Mouse (Mus musculus): Measurements from ENCODE around the gene Acat2. TPM values are rescaled to one million over a fixed set of nuclear protein-coding genes. Genes with fewer than 3 reads are reported as not detected.
"Not testable (repeated sequence)": the region's sequence is repeated elsewhere in the genome, so short reads cannot be mapped to it uniquely, and the experiment has no call there.

The Acat2 gene
- polyA plus RNA-seq, 1 experiment from 2014 or later: 386 TPM

DNA sequence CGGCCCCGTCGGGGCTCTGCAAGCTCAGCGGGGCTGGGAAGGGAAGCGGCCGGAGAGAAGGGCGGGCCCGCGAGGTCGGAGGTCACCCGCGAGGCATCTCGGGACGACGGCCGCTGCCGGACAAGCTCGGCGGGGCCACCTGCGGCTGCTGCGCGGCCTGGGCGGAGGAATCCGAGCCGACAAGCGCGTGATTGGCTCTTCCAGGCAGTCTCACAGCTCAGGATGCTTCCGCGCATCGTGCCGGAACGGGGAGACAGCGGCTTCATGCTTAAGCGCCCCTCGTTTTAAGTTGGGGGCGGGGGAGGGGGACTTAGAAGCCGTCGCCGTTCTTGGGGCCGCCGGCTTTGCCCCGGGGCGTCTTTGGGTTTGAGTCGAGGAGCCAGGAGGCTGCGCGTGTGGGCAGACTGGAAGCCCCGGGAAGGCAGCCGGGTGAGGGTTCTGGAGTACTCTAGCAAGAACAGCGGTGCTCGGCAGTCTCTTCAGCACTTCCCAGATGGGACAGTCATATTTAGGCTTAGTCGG is 32.0 kb upstream of the Acat2 start:
- Histone ChIP-seq H3K9ac (peak overlapping the region; percentile 99), H3K36me3 (replicated peaks) (peaks cover 9% of the 10 kb centered on the region; the same call in 1 of the 2 replicates), H3K4me2 (peak overlapping the region; percentile 85), H3K27me3 (no peaks in the 10 kb centered on the region), H3K9me3 (no peaks in the 10 kb centered on the region), H3K4me3 (replicated peaks) (peak overlapping the region; percentile 98), H3K27ac (peak overlapping the region; percentile 100), H3K4me1 (peaks cover 8% of the 10 kb centered on the region)
- ATAC-seq (ENCODE audit: low FRiP score): peak; percentile 90
- under 1% methylated on average over 51 of the region's 51 CpGs for WGBS

- peaks cover 8% of the 10 kb centered on the region for H3K4me1 ChIP-seq
- H3K27ac ChIP-seq: peak overlapping the region; percentile 100
- ATAC-seq (ENCODE audit: low FRiP score): peak; percentile 95
- no peaks in the 10 kb centered on the region for H3K27me3 ChIP-seq
- peak overlapping the region; percentile 99 for H3K9ac ChIP-seq
- 1% methylated on average over 64 of the region's 84 CpGs for WGBS
- peaks cover 9% of the 10 kb centered on the region; the same call in 1 of the 2 replicates for H3K36me3 ChIP-seq (replicated peaks)
- H3K4me2 ChIP-seq: peak overlapping the region; percentile 85
- H3K9me3 ChIP-seq: no peaks in the 10 kb centered on the region
- H3K4me3 ChIP-seq (replicated peaks): peak overlapping the region; percentile 98
Observed at GRCm38 (mm10) chr17:12991635-12992358, 31.2 kb upstream of the Acat2 start.

GRCm38 (mm10) chr17:12991194-12991634 is 30.7 kb upstream of the Acat2 start:
- peaks cover 9% of the 10 kb centered on the region; the same call in 1 of the 2 replicates for H3K36me3 ChIP-seq (replicated peaks)
- ATAC-seq (ENCODE audit: low FRiP score): no peak
- 4% methylated on average over 12 of the region's 12 CpGs for WGBS

GRCm38 (mm10) chr17:12990567-12991145 is 30.1 kb upstream of the Acat2 start:
- no peaks in the 10 kb centered on the region for H3K9me3 ChIP-seq
- no peak for ATAC-seq (ENCODE audit: low FRiP score)
- peaks cover 9% of the 10 kb centered on the region; the same call in 1 of the 2 replicates for H3K36me3 ChIP-seq (replicated peaks)
- peaks cover 8% of the 10 kb centered on the region for H3K4me1 ChIP-seq
- H3K4me3 ChIP-seq (replicated peaks): peak overlapping the region; percentile 98
- no peaks in the 10 kb centered on the region for H3K27me3 ChIP-seq
- peak overlapping the region; percentile 85 for H3K4me2 ChIP-seq
- H3K27ac ChIP-seq: no peak overlapping the region
- H3K9ac ChIP-seq: peak overlapping the region; percentile 99
- WGBS: 70% methylated on average over 8 of the region's 8 CpGs

More at GRCm38 (mm10) chr17:12991194-12991634, 30.7 kb upstream of the Acat2 start:
- H3K4me1 ChIP-seq: peaks cover 8% of the 10 kb centered on the region
- H3K9ac ChIP-seq: peak overlapping the region; percentile 99
- H3K4me3 ChIP-seq (replicated peaks): peak overlapping the region; percentile 98
- H3K27me3 ChIP-seq: no peaks in the 10 kb centered on the region
- peak overlapping the region; percentile 100 for H3K27ac ChIP-seq
- no peaks in the 10 kb centered on the region for H3K9me3 ChIP-seq
- peak overlapping the region; percentile 85 for H3K4me2 ChIP-seq

GRCm38 (mm10) chr17:12988096-12988495 is 27.5 kb upstream of the Acat2 start:
- H3K36me3 ChIP-seq (replicated peaks): peaks cover 28% of the 10 kb centered on the region
- H3K9ac ChIP-seq: not testable (repeated sequence)

GRCm38 (mm10) chr17:12983988-12984387 is 23.4 kb upstream of the Acat2 start:
- WGBS: 86% methylated on average over 2 of the region's 2 CpGs
- no peak overlapping the region for H3K4me3 ChIP-seq (replicated peaks)
- peaks cover 56% of the 10 kb centered on the region for H3K36me3 ChIP-seq (replicated peaks)

More at GRCm38 (mm10) chr17:12988096-12988495, 27.5 kb upstream of the Acat2 start:
- not testable (repeated sequence) for ATAC-seq (ENCODE audit: low FRiP score); H3K27me3 ChIP-seq; H3K4me1 ChIP-seq; H3K27ac ChIP-seq; H3K4me3 ChIP-seq (replicated peaks); H3K4me2 ChIP-seq; H3K9me3 ChIP-seq
- WGBS: 94% methylated on average over 8 of the region's 8 CpGs

DNA sequence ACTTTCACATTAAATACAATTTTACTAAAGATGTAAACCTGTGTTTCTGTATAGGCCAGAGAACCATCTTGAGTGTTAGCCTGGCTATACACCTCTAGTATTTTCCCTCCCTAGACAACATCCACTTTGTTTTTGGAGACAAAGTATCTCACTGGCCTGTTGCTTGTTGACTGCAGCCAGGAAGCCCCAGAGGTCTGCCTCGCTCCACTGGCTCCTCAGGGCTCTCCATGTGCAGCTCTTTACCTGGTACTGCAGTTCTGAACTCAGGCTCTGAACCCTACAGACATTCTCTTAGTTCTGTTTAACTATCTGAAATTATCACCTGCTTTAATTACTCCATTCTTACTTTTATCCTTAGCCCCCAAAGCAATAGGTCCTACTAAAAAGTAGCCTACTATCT is 18.0 kb upstream of the Acat2 start:
- no peak for ATAC-seq (ENCODE audit: low FRiP score)
- Histone ChIP-seq H3K9ac (no peak overlapping the region), H3K4me1 (no peaks in the 10 kb centered on the region), H3K9me3 (no peaks in the 10 kb centered on the region), H3K4me3 (replicated peaks) (no peak overlapping the region), H3K4me2 (no peak overlapping the region), H3K36me3 (replicated peaks) (peaks cover 66% of the 10 kb centered on the region), H3K27me3 (no peaks in the 10 kb centered on the region), H3K27ac (no peak overlapping the region)
- 100% methylated on average over 1 of the region's 1 CpGs for WGBS

More at GRCm38 (mm10) chr17:12983988-12984387, 23.4 kb upstream of the Acat2 start:
- Histone ChIP-seq H3K9me3 (no peaks in the 10 kb centered on the region), H3K9ac (no peak overlapping the region), H3K4me2 (no peak overlapping the region), H3K4me1 (no peaks in the 10 kb centered on the region), H3K27me3 (no peaks in the 10 kb centered on the region), H3K27ac (no peak overlapping the region)
- no peak for ATAC-seq (ENCODE audit: low FRiP score)

- H3K4me3 ChIP-seq (replicated peaks): no peak overlapping the region
- H3K27me3 ChIP-seq: no peaks in the 10 kb centered on the region
- no peaks in the 10 kb centered on the region for H3K9me3 ChIP-seq
- no peak overlapping the region for H3K9ac ChIP-seq
- H3K4me1 ChIP-seq: no peaks in the 10 kb centered on the region
- 90% methylated on average over 2 of the region's 2 CpGs for WGBS
- no peak for ATAC-seq (ENCODE audit: low FRiP score)
- H3K27ac ChIP-seq: no peak overlapping the region
- no peak overlapping the region for H3K4me2 ChIP-seq
- peaks cover 58% of the 10 kb centered on the region for H3K36me3 ChIP-seq (replicated peaks)
Observed at GRCm38 (mm10) chr17:12973851-12974250, 13.3 kb upstream of the Acat2 start.

GRCm38 (mm10) chr17:12967173-12967572 is 6.6 kb upstream of the Acat2 start:
- no peak for ATAC-seq (ENCODE audit: low FRiP score)
- WGBS: 100% methylated on average over 2 of the region's 2 CpGs

GRCm38 (mm10) chr17:12963476-12963875 is 2.9 kb upstream of the Acat2 start:
- 87% methylated on average over 3 of the region's 3 CpGs for WGBS

More at GRCm38 (mm10) chr17:12967173-12967572, 6.6 kb upstream of the Acat2 start:
- H3K36me3 ChIP-seq (replicated peaks): peaks cover 46% of the 10 kb centered on the region
- H3K9me3 ChIP-seq: no peaks in the 10 kb centered on the region
- H3K4me2 ChIP-seq: no peak overlapping the region
- no peak overlapping the region for H3K27ac ChIP-seq
- H3K9ac ChIP-seq: no peak overlapping the region
- no peak overlapping the region for H3K4me3 ChIP-seq (replicated peaks)
- H3K27me3 ChIP-seq: no peaks in the 10 kb centered on the region
- H3K4me1 ChIP-seq: no peaks in the 10 kb centered on the region

GRCm38 (mm10) chr17:12959377-12959776 is 1.2 kb downstream of the Acat2 start:
- peak overlapping the region; percentile 33 for H3K4me3 ChIP-seq (replicated peaks)
- not testable (repeated sequence) for H3K9ac ChIP-seq; H3K27me3 ChIP-seq; H3K27ac ChIP-seq; H3K9me3 ChIP-seq; ATAC-seq (ENCODE audit: low FRiP score)
- H3K4me2 ChIP-seq: peak overlapping the region; percentile 54
- H3K36me3 ChIP-seq (replicated peaks): peaks cover 22% of the 10 kb centered on the region
- peaks cover 23% of the 10 kb centered on the region for H3K4me1 ChIP-seq
- 45% methylated on average over 2 of the region's 2 CpGs for WGBS

More at GRCm38 (mm10) chr17:12963476-12963875, 2.9 kb upstream of the Acat2 start:
- Histone ChIP-seq H3K4me3 (replicated peaks) (no peak overlapping the region), H3K4me1 (peaks cover 15% of the 10 kb centered on the region), H3K9me3 (no peaks in the 10 kb centered on the region), H3K36me3 (replicated peaks) (peaks cover 29% of the 10 kb centered on the region), H3K9ac (no peak overlapping the region), H3K4me2 (no peak overlapping the region), H3K27ac (no peak overlapping the region), H3K27me3 (no peaks in the 10 kb centered on the region)
- no peak for ATAC-seq (ENCODE audit: low FRiP score)

DNA sequence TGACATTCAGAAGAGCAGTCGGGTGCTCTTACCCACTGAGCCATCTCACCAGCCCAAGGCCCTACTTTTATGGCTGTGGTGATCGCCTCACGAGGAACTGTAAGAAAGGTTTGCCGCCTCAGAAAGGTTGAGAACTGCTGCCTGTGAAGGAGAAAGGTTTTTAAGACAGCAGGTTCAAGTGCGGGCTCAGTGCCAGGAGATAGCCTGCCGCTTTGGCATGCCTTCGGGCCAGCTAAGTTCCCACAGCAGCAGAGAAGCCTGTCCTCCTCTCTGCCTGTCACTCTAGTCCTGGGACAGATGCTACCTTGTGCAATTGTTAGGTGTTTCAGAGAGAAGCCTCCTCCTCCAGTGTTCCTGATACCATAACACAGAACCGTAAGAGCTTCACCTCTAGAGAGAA is 3.9 kb downstream of the Acat2 start:
- no peak overlapping the region for H3K9ac ChIP-seq
- H3K36me3 ChIP-seq (replicated peaks): peaks cover 40% of the 10 kb centered on the region
- H3K4me2 ChIP-seq: no peak overlapping the region
- H3K4me1 ChIP-seq: peaks cover 23% of the 10 kb centered on the region
- ATAC-seq (ENCODE audit: low FRiP score): no peak
- no peak overlapping the region for H3K27ac ChIP-seq
- WGBS: 95% methylated on average over 8 of the region's 8 CpGs
- no peaks in the 10 kb centered on the region for H3K9me3 ChIP-seq
- H3K27me3 ChIP-seq: no peaks in the 10 kb centered on the region
- H3K4me3 ChIP-seq (replicated peaks): no peak overlapping the region

Data from forebrain, embryonic 12.5 days (tissue).